Mouse (Mus musculus): ENCODE results near the gene Slc48a1.

DNA sequence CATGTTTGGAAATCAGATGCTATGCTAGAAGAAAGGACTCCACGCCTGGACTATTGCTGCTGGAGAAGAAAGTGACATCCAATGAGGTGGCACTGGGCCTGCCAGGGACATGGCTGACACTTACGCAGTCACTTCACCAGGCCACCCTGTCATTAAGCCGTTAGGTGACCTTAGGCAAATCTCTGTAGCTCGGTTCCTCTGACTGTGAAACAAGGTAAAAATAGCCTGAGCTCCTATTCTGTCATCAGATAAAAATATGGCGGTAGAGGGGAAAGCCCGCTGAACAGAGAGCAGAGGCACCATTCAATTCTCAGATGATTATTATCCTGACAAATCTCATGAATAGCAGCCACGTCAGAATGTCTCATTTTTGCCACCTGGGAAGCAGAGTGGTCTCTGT, 36.2 kb upstream of the Slc48a1 start:
- no peak for TF ChIP-seq CEBPB (IDR thresholded peaks at IDR 0.05; ENCODE audit: insufficient read depth, poor library complexity, severe bottlenecking)
- TF ChIP-seq USF1 (IDR thresholded peaks at IDR 0.05; ENCODE audit: low read depth): no peak
- no peak for TF ChIP-seq POLR2A (IDR thresholded peaks at IDR 0.05; ENCODE audit: insufficient read length, low read depth)
- TF ChIP-seq MYOD1 (IDR thresholded peaks at IDR 0.05; ENCODE audit: control insufficient read depth in 1 of 3, insufficient read length in 2 of 3, low read depth in 2 of 3): no peak
- TF ChIP-seq E2F4 (IDR thresholded peaks at IDR 0.05; ENCODE audit: insufficient read depth): no peak
- TF ChIP-seq MAX (IDR thresholded peaks at IDR 0.05; ENCODE audit: low read depth): no peak
- no peak for TF ChIP-seq POLR2AphosphoS2 (IDR thresholded peaks at IDR 0.05; ENCODE audit: insufficient read length, low read depth)
- no peak for TF ChIP-seq MYOG (IDR thresholded peaks at IDR 0.05; ENCODE audit: control insufficient read depth in 1 of 3, insufficient read depth in 1 of 3, insufficient read length in 2 of 3, low read depth in 2 of 3)
- no peak for TF ChIP-seq TCF12 (IDR thresholded peaks at IDR 0.05; ENCODE audit: insufficient read depth, poor library complexity, severe bottlenecking)
- no peak for TF ChIP-seq TCF3 (IDR thresholded peaks at IDR 0.05; ENCODE audit: insufficient read length, low read depth)
- TF ChIP-seq SRF (IDR thresholded peaks at IDR 0.05; ENCODE audit: control insufficient read depth, insufficient read length, low read depth): no peak
- no peak for TF ChIP-seq REST (IDR thresholded peaks at IDR 0.05; ENCODE audit: insufficient read depth, insufficient read length)

Measured in myocyte (in vitro differentiated cells).